Mouse (Mus musculus): ENCODE results near the gene Tet2.

DNA sequence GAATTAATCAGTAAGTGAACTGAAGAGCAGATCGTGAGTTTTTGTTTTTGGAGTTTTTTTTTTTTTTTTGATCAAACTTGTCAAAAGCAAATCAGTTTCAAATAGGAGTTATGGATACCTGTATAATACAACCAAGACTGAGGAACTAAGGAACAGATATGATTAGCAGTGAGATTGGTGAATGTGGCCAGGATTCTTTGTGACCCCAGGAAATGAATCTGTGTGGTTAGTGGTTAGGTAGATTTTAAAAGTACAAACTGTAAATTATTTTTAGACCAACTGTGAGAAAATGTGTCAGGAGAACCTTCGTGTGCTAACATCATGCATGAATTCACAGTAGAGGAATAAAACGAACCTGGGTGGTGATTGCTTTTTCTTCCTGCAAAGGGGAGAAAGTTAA lies 66.0 kb downstream of the Tet2 start:
- TF ChIP-seq USF2 (IDR thresholded peaks at IDR 0.05; ENCODE audit: borderline replicate concordance in 1 of 2, insufficient read depth in 1 of 2, low read depth in 1 of 2, low read length in 2 of 2) = no peak
- no peak for TF ChIP-seq CHD2 (IDR thresholded peaks at IDR 0.05; ENCODE audit: low read length)
- TF ChIP-seq ELF1 (IDR thresholded peaks at IDR 0.05; ENCODE audit: low read depth, low read length) = no peak
- TF ChIP-seq GATA1 (IDR thresholded peaks at IDR 0.05; ENCODE audit: low read depth, low read length) = no peak
- no peak for TF ChIP-seq SMC3 (IDR thresholded peaks at IDR 0.05; ENCODE audit: low read depth, low read length)
- TF ChIP-seq POLR2A (IDR thresholded peaks at IDR 0.05; ENCODE audit: control insufficient read depth in 1 of 2, insufficient read depth in 1 of 2, low read depth in 1 of 2, low read length in 2 of 2, poor library complexity in 1 of 2) = no peak
